Mouse (Mus musculus) bone marrow macrophage, adult 2 months (primary cell): ENCODE results near the gene Tjp1.

Experiments
- CTCF ChIP-seq: IDR thresholded peaks from 2 replicates; pipeline ENCODE4 v1.5.1; 2012; ENCODE audit warnings: low read depth, mild to moderate bottlenecking, low read length, moderate library complexity
- POLR2A ChIP-seq: IDR thresholded peaks from 2 replicates; pipeline ENCODE4 v1.6.1; 2012; ENCODE audit warnings: mild to moderate bottlenecking, low read depth, low read length, borderline replicate concordance

DNA sequence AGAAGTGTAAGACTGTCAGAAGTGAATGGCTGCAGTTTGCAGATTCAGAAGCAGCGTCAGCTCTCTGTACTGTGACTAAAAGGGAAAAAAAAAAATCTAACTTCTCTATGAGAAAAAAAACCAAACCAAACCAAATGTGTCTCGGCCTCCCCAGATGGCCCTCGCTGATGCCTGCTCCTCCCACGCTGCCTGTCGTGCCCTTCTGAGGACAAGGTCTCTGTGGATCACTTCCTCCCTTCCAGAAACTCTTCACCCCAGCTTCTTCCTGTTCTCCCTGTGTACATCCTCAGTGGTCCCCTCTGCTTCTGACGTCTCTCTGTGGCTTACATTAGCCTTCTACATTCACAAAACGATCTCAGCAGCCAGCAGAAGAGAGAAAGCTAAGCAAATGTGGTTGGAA lies 26.8 kb downstream of the Tjp1 start:
- TF ChIP-seq CTCF (no peak), POLR2A (no peak)
